Mouse (Mus musculus) embryonic facial prominence, embryonic 14.5 days (tissue): Measurements from ENCODE around the gene Il27ra. TPM values are rescaled to one million over a fixed set of nuclear protein-coding genes. Genes with fewer than 3 reads are reported as not detected.

ENCODE experiments used
- ATAC-seq: fragments of 200-750 bp; cut with Nextera tagmentation; 2 replicates; pipeline ENCODE4 v1.8.0; 2017; ENCODE audit warnings: low read depth, moderate number of reproducible peaks, moderate TSS enrichment
- DNase-seq: peaks from one replicate; pipeline ENCODE4 v3.0.0-alpha.2; 2015; ENCODE audit warnings: low spot score
- H3K27ac ChIP-seq: fragments of 300-500 bp; sonication (generic); replicated peaks from 2 replicates; pipeline ENCODE4 v1.5.1; 2014; ENCODE audit warnings: low read depth, mild to moderate bottlenecking, low read length, moderate library complexity
- H3K27me3 ChIP-seq: fragments of 300-500 bp; sonication (generic); replicated peaks from 2 replicates; pipeline ENCODE4 v1.6.1; 2014; ENCODE audit warnings: low read length; ENCODE audit not compliant: control insufficient read depth, insufficient read depth
- H3K36me3 ChIP-seq: fragments of 300-500 bp; sonication (generic); 2 replicates; pipeline ENCODE4 v1.6.1; 2014; ENCODE audit warnings: low read length, mixed read lengths; ENCODE audit not compliant: control insufficient read depth, insufficient read depth
- H3K4me1 ChIP-seq: fragments of 300-500 bp; sonication (generic); 2 replicates; pipeline ENCODE4 v1.6.1; 2014; ENCODE audit warnings: antibody characterized with exemption, low read length; ENCODE audit not compliant: control insufficient read depth, insufficient read depth
- H3K4me2 ChIP-seq: fragments of 300-500 bp; sonication (generic); 2 replicates; pipeline ENCODE4 v1.6.1; 2014; ENCODE audit warnings: low read depth, mild to moderate bottlenecking, low read length, moderate library complexity, mixed read lengths
- H3K4me3 ChIP-seq: fragments of 300-500 bp; sonication (generic); 2 replicates; pipeline ENCODE4 v1.5.1; 2014; ENCODE audit warnings: low read depth, mild to moderate bottlenecking, low read length
- H3K9ac ChIP-seq: fragments of 300-500 bp; sonication (generic); 2 replicates; pipeline ENCODE4 v1.6.1; 2014; ENCODE audit warnings: low read depth, mild to moderate bottlenecking, low read length, moderate library complexity, mixed read lengths
- H3K9me3 ChIP-seq: fragments of 300-500 bp; sonication (generic); 2 replicates; pipeline ENCODE4 v1.6.1; 2016; ENCODE audit warnings: low read length; ENCODE audit not compliant: control insufficient read depth
- WGBS: fragments of 180-500 bp; shearing (Covaris S2); extraction: QIAGEN DNeasy Blood & Tissue Kit; methylation state at CpG from one replicate; pipeline ENCODE4 v1.1.7; 2014; 5-methylcytosine and 5-hydroxymethylcytosine counted together
- polyA plus RNA-seq: library from polyadenylated mRNA; unstranded; fragments of >200 nt; fragmentation: Nextera tagmentation; extraction: Ambion mirVana; gene quantifications from 2 replicates; pipeline ENCODE4 v1.2.1, GENCODE M21; 2014

Il27ra gene
- polyA plus RNA-seq, 1 experiment from 2014 or later = 1.5 TPM

DNA sequence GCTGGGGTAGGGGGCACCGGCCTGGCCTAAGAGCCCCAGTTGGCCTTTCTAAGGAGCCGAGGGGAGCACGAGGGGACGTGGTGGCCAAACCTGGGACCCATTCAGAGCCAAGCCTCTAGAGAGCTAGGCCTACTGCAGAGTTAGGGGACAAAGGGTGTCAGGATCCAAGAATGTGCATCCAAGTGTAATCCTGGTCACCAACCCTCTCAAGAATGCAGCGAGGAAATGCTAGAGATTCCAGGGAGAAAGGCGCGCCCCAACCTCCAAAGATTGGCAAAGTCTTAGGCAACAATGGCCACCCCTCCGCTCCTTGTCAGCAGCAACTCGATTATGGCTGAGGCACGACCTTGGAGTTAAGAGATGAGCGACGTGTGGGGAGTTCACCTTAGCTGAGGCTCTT lies 20.8 kb downstream of the Il27ra start:
- Histone ChIP-seq H3K27ac (no peak overlapping the region), H3K27me3 (0 out of 2 replicates have a peak, but pooled peaks cover 7% of the 10 kb centered on the region), H3K9ac (no peak overlapping the region), H3K4me3 (0 out of 2 replicates have a peak overlapping the region, but pooled peaks have one; percentile 2), H3K4me1 (peaks cover 5% of the 10 kb centered on the region; the same call in 1 of the 2 replicates), H3K4me2 (peak overlapping the region; percentile 25), H3K9me3 (no peaks in the 10 kb centered on the region), H3K36me3 (no peaks in the 10 kb centered on the region)
- ATAC-seq (no peak; the same call in 1 of the 2 replicates), DNase-seq (no peak)
- WGBS = 50% methylated on average over 12 of the region's 12 CpGs

- H3K4me1 ChIP-seq = 0 out of 2 replicates have a peak, but pooled peaks cover 5% of the 10 kb centered on the region
- ATAC-seq = peak; percentile 50; the same call in 1 of the 2 replicates
- H3K9ac ChIP-seq = no peak within 1 kb of the TSS
- H3K4me3 ChIP-seq = 0 out of 2 replicates have a peak within 1 kb of the TSS, but pooled peaks have one; percentile 2
- H3K36me3 ChIP-seq = no peaks in the 10 kb centered on the region
- H3K27me3 ChIP-seq = 0 out of 2 replicates have a peak, but pooled peaks cover 7% of the 10 kb centered on the region
- WGBS = 12% methylated on average over 18 of the region's 18 CpGs
- no peaks in the 10 kb centered on the region for H3K9me3 ChIP-seq
- H3K27ac ChIP-seq = no peak within 1 kb of the TSS
- peak within 1 kb of the TSS; percentile 25 for H3K4me2 ChIP-seq
- no peak for DNase-seq
Observed at GRCm38 (mm10) chr8:84021096-84021495, 21.3 kb downstream of the Il27ra start, which contains the start of gene Palm3. Gene Palm3, plus strand, starts transcription at chr8:84021471.

DNA sequence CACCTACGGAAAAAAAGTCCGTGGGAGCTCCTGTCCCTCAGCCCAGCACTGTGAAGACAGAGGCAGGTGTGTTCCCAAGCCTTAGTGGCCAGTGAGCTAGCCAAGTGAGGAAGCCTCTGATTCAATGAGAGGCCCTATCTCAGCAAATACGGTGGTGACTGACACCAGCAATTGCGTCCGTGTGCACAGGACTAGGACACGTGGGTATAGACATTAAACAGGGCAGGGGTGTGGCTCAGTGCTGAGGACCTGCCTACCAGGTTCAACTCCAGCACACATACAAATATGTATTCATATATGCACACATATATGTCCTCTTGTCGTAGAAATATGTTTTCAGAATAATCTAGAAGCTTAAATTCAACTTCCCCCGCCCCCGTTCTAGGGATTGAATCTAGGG lies 22.7 kb downstream of the Il27ra start:
- no peak overlapping the region for H3K27ac ChIP-seq
- ATAC-seq = no peak
- 83% methylated on average over 9 of the region's 9 CpGs for WGBS
- H3K9ac ChIP-seq = no peak overlapping the region
- H3K4me2 ChIP-seq = no peak overlapping the region
- DNase-seq = no peak
- H3K27me3 ChIP-seq = 0 out of 2 replicates have a peak, but pooled peaks cover 8% of the 10 kb centered on the region
- no peak overlapping the region for H3K4me3 ChIP-seq
- 0 out of 2 replicates have a peak, but pooled peaks cover 5% of the 10 kb centered on the region for H3K4me1 ChIP-seq
- no peaks in the 10 kb centered on the region for H3K9me3 ChIP-seq
- H3K36me3 ChIP-seq = no peaks in the 10 kb centered on the region

GRCm38 (mm10) chr8:84015833-84016232 lies 26.6 kb downstream of the Il27ra start:
- Histone ChIP-seq H3K9ac (no peak overlapping the region), H3K36me3 (no peaks in the 10 kb centered on the region), H3K27me3 (peaks cover 33% of the 10 kb centered on the region), H3K9me3 (no peaks in the 10 kb centered on the region), H3K4me2 (no peak overlapping the region), H3K27ac (no peak overlapping the region), H3K4me1 (peaks cover 11% of the 10 kb centered on the region), H3K4me3 (no peak overlapping the region)
- WGBS = 93% methylated on average over 5 of the region's 5 CpGs
- DNase-seq (no peak), ATAC-seq (no peak)

DNA sequence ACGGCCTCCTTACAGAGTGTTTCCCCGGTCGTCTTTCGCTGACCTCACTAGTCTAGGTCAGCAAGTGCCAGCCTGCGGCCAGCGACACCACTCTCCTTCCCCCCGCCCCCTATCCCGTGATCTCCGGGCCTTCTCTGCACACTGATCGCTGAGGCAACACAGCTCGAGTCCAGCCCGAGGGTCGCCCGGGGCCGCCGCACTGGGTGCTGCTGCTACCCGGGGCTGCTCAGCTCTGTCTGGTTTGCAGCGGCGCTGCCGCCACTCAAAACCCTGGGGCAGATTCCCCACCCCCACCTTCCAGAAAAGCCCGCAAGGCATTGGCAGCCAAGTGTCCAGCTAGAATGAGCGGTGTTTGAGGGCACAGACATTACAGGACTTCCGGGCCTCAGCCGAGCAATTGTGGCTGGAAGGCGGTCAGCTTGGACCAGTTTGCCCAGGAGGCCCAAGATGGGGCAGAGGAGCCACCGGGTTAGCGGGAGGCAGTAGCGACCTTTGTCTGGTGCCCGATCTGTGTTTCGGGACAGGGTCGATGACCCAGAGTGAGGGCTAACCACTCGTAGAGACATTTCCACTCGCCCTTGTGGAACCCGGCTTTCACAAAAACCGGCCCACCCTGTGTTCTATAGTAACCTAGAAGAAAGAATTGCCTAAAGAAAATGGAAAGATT lies 29.8 kb downstream of the Il27ra start:
- H3K27me3 ChIP-seq = peaks cover 43% of the 10 kb centered on the region
- H3K9ac ChIP-seq = no peak overlapping the region
- WGBS = 7% methylated on average over 35 of the region's 35 CpGs
- H3K36me3 ChIP-seq = no peaks in the 10 kb centered on the region
- ATAC-seq = no peak
- no peaks in the 10 kb centered on the region for H3K9me3 ChIP-seq
- peaks cover 15% of the 10 kb centered on the region for H3K4me1 ChIP-seq
- peak overlapping the region; percentile 98 for H3K4me2 ChIP-seq
- H3K27ac ChIP-seq = no peak overlapping the region
- DNase-seq = no peak
- peak overlapping the region; percentile 54 for H3K4me3 ChIP-seq

DNA sequence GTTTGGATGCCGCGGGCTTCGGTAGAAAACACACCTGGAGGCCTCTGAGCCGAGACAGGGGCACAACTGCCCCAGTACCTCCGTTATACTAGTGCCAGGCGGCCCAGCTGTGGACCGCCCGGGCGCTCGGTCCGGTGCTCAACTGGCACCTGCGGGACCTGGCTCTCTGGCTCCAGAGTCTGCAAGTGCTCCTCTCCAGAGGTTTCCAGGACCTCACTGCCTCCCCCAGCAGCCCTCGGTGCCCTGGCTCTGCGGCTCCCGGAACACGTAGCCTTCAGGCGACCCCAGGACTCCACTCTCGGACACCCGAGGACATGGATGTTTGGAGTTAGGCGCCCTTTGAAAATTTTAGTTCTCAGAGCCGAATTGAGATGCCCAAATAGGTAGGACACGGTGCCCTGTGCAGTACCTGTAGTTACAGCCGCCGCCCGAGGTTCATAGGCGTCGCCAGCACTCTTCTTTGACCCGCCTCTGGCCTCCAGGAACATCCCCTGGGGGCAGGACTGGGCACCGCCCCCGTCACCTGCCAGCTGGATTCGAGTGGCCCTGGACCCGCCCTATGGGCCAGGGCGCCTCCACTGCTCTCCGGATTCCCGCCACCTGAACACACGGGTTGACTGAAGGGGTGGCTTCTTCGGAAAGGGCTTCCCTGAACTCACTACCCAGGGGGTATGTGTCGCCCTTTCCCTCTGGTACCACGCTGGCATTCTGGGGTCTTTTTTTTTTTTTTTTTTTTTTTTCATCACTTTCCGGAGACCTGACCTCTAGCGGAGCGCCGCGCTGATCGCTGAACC lies 30.5 kb downstream of the Il27ra start, which contains the start of gene 2210011C24Rik:
2210011C24Rik (minus strand) TSS at position 467 of the 794 bp plus-strand sequence.
- ATAC-seq (no peak), DNase-seq (no peak)
- H3K4me3 ChIP-seq = peak within 1 kb of the TSS; percentile 54
- peaks cover 43% of the 10 kb centered on the region for H3K27me3 ChIP-seq
- 1% methylated on average over 34 of the region's 45 CpGs for WGBS
- peak within 1 kb of the TSS; percentile 57 for H3K9ac ChIP-seq
- H3K4me2 ChIP-seq = peak within 1 kb of the TSS; percentile 98
- H3K27ac ChIP-seq = no peak within 1 kb of the TSS
- H3K4me1 ChIP-seq = peaks cover 15% of the 10 kb centered on the region
- no peaks in the 10 kb centered on the region for H3K9me3 ChIP-seq
- H3K36me3 ChIP-seq = no peaks in the 10 kb centered on the region

GRCm38 (mm10) chr8:84010625-84011611 lies 31.5 kb downstream of the Il27ra start:
- Histone ChIP-seq H3K36me3 (no peaks in the 10 kb centered on the region), H3K9ac (peak overlapping the region; percentile 57), H3K9me3 (no peaks in the 10 kb centered on the region), H3K4me1 (peaks cover 15% of the 10 kb centered on the region), H3K4me2 (peak overlapping the region; percentile 98), H3K27me3 (peaks cover 43% of the 10 kb centered on the region), H3K4me3 (peak overlapping the region; percentile 54), H3K27ac (no peak overlapping the region)
- ATAC-seq (peak; percentile 51; the same call in 1 of the 2 replicates), DNase-seq (peak; percentile 69)
- 5% methylated on average over 25 of the region's 83 CpGs for WGBS
